Mouse (Mus musculus) erythroblast, embryonic 14.5 days (primary cell): ENCODE measurements around the gene Tmem87b.

ENCODE experiments used
- GATA1 ChIP-seq: IDR thresholded peaks from 2 replicates; pipeline ENCODE4 v1.6.1; 2012; ENCODE audit warnings: low read length, inconsistent platforms, mixed read lengths
- TAL1 ChIP-seq: IDR thresholded peaks from 3 replicates; pipeline ENCODE4 v1.6.1; 2012; ENCODE audit warnings: low read length, inconsistent platforms, mixed read lengths

DNA sequence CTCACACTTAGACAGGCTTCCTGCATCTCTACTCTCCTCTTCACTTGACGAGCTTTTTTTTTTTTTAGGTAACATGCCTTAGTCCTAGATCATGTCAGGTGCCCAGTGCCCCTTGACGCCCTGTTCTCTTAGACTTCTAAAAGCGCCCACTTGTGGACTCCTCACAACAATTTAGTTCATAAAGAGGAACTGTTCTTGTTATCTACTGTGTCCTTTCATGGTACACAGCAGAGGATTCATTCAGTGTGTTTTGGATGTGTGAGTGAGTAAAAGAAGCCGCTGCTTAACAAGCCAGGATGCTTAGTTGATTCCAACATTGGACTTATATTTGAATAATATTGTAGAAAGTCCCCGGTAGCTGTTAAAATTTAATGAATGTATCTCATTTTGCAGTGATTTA, 6.0 kb downstream of the Tmem87b start:
- TF ChIP-seq GATA1 (no peak), TAL1 (no peak)
